Mouse (Mus musculus) induced T-regulatory cell, adult 2 months (primary cell): ENCODE data around the gene Etv5.

Experiments used
- DNase-seq: peaks from one replicate; pipeline ENCODE4 v3.0.0-alpha.2; 2012; ENCODE audit warnings: low read depth

The Etv5 gene

GRCm38 (mm10) chr16:22341236-22341671, 98.3 kb downstream of the Etv5 start:
- no peak for DNase-seq

GRCm38 (mm10) chr16:22335781-22336180, 103.7 kb downstream of the Etv5 start:
- no peak for DNase-seq
